Mouse (Mus musculus): ENCODE measurements around the gene Tmem163. TPM values are rescaled to one million over a fixed set of nuclear protein-coding genes. Genes with fewer than 3 reads are reported as not detected.

The Tmem163 gene
- polyA plus RNA-seq, 1 experiment from 2014 or later: 2.1 TPM

DNA sequence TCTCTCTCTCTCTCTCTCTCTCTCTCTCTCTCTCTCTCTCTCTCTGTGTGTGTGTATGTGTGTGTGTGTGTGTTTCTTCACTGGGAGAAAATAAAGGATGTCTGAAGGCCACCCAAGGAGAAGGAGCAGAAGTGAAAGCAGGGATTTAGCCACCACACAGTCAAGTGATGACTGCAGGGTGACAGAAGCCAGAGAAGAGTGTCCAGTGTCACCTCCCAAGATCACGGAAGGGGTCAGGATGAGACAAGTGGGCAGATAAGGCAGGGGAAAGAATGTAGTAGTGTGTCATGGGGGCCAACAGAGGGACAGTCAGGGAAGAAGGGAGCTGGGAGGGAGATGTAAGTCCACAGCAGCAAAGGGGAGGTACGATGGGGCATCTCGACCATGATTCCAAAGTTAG, 69.0 kb downstream of the Tmem163 start:
- H3K9me3 ChIP-seq (ENCODE audit: low read depth, low read length): no peaks in the 10 kb centered on the region
- H3K4me2 ChIP-seq: no peak overlapping the region
- DNase-seq: peak; percentile 62
- WGBS: 27% methylated on average over 3 of the region's 3 CpGs
- no peak for TF ChIP-seq CTCF (IDR thresholded peaks at IDR 0.05; ENCODE audit: low read depth)
- H3K4me3 ChIP-seq (ENCODE audit: low read depth, low read length): no peak overlapping the region
- H3K4me1 ChIP-seq (ENCODE audit: insufficient read depth): no peaks in the 10 kb centered on the region
- H3K36me3 ChIP-seq (ENCODE audit: insufficient read depth): no peaks in the 10 kb centered on the region
- no peaks in the 10 kb centered on the region for H3K27me3 ChIP-seq (ENCODE audit: insufficient read depth, low read length)
- no peak overlapping the region for H3K9ac ChIP-seq
- no peak overlapping the region for H3K27ac ChIP-seq (ENCODE audit: low read depth)
- ATAC-seq (ENCODE audit: insufficient read depth): peak; percentile 88

DNA sequence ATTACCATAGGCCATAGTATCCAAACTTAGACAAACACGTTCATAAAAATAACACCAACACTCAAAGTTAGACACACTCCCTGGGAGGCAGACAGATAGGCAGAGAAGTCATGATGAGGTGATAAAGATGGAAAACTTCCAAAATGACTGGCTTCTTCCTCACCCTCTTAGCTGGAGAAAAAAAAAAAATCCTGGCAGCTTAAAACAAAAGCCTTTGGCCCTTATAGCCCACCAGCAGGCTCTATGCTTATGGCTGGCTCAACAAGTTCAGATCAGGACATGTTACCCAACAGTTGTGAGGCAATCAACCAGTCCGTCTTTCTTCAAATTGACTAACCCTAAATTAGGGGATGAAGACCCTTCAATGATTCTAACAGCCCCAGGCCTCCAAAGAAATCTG, 69.5 kb downstream of the Tmem163 start:
- H3K27me3 ChIP-seq (ENCODE audit: insufficient read depth, low read length): no peaks in the 10 kb centered on the region
- no peak overlapping the region for H3K4me2 ChIP-seq
- no peak overlapping the region for H3K27ac ChIP-seq (ENCODE audit: low read depth)
- no peak overlapping the region for H3K4me3 ChIP-seq (ENCODE audit: low read depth, low read length)
- H3K4me1 ChIP-seq (ENCODE audit: insufficient read depth): no peaks in the 10 kb centered on the region
- DNase-seq (peak; percentile 88), ATAC-seq (ENCODE audit: insufficient read depth) (peak; percentile 90)
- H3K9ac ChIP-seq: no peak overlapping the region
- no peaks in the 10 kb centered on the region for H3K36me3 ChIP-seq (ENCODE audit: insufficient read depth)
- WGBS: 40% methylated on average over 2 of the region's 2 CpGs
- no peaks in the 10 kb centered on the region for H3K9me3 ChIP-seq (ENCODE audit: low read depth, low read length)
- no peak for TF ChIP-seq CTCF (IDR thresholded peaks at IDR 0.05; ENCODE audit: low read depth)

DNA sequence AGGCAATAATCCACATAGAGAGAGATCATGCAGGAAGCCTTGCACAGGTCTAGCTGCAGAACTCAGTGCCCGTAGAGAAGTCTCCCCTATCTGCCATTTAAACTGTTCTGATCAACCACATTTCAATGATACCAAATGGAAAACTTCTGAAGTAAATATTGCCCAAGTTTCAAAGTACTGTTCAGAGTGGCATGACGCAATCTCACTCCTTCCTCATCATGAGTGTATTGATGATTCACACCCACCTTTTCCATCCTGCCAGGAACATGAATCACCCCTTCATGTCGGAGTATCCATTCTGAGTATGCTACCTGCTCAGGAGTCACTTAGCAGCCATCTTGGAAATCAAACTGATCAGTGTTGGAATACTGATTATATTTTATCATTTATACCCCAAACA, 71.0 kb downstream of the Tmem163 start:
- Histone ChIP-seq H3K9me3 (ENCODE audit: low read depth, low read length) (no peaks in the 10 kb centered on the region), H3K9ac (no peak overlapping the region), H3K4me1 (ENCODE audit: insufficient read depth) (no peaks in the 10 kb centered on the region), H3K4me2 (no peak overlapping the region), H3K36me3 (ENCODE audit: insufficient read depth) (no peaks in the 10 kb centered on the region), H3K4me3 (ENCODE audit: low read depth, low read length) (no peak overlapping the region), H3K27me3 (ENCODE audit: insufficient read depth, low read length) (no peaks in the 10 kb centered on the region), H3K27ac (ENCODE audit: low read depth) (no peak overlapping the region)
- ATAC-seq (ENCODE audit: insufficient read depth) (no peak), DNase-seq (no peak)
- WGBS: 87% methylated on average over 3 of the region's 3 CpGs
- TF ChIP-seq CTCF (IDR thresholded peaks at IDR 0.05; ENCODE audit: low read depth): no peak

DNA sequence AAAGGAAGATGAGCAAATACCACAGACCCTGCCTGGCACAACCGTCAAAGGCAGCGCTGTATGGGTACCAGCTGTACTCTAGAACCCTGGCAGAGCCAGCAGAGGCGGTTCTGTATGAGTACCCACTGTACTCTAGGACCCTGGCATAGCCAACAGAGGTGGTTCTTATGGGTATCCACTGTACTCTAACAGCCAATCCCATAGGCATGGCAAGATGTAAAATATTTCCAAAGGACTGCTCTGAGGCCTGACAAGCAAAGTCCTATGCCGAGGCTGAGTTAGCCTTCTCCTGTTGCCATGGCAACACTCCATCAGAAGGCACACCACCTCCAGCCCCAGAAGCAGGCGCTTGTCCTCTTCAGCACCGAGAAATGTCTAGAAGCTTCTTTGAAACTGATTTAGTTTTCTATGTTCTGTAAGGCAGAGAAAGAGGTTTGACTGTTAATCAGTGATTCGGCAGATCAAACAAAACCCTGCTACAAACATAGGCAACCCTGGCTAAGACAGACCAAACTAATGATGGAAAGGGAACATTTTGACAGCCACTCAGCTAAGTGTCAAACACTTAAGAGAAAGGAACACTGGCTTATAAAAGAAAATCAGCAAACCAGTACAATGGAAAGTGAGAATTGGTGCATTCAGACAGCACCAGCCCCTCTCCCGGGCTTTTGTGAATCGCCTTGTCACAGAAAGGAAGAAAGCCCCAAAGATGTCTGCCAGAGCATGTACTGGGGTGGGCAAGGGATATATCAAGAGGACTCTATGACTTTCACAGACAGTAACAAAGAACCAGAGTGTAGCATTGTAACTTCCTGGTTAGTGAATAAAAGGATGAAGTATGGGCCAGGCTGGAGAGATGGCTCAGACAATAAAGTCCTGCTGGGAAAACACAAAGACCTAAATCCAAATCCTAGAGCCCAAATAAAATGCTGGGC, 75.4 kb downstream of the Tmem163 start:
- H3K9ac ChIP-seq: no peak overlapping the region
- no peak overlapping the region for H3K4me2 ChIP-seq
- no peak overlapping the region for H3K4me3 ChIP-seq (ENCODE audit: low read depth, low read length)
- no peaks in the 10 kb centered on the region for H3K9me3 ChIP-seq (ENCODE audit: low read depth, low read length)
- 53% methylated on average over 9 of the region's 9 CpGs for WGBS
- DNase-seq (peak; percentile 25), ATAC-seq (ENCODE audit: insufficient read depth) (peak; percentile 24; the same call in 1 of the 2 replicates)
- no peak overlapping the region for H3K27ac ChIP-seq (ENCODE audit: low read depth)
- no peaks in the 10 kb centered on the region for H3K27me3 ChIP-seq (ENCODE audit: insufficient read depth, low read length)
- no peaks in the 10 kb centered on the region for H3K4me1 ChIP-seq (ENCODE audit: insufficient read depth)
- H3K36me3 ChIP-seq (ENCODE audit: insufficient read depth): no peaks in the 10 kb centered on the region
- TF ChIP-seq CTCF (IDR thresholded peaks at IDR 0.05; ENCODE audit: low read depth): no peak

GRCm38 (mm10) chr1:127596143-127596542, 83.2 kb downstream of the Tmem163 start:
- Histone ChIP-seq H3K27me3 (ENCODE audit: insufficient read depth, low read length) (no peaks in the 10 kb centered on the region), H3K27ac (ENCODE audit: low read depth) (no peak overlapping the region), H3K9ac (no peak overlapping the region), H3K4me1 (ENCODE audit: insufficient read depth) (no peaks in the 10 kb centered on the region), H3K36me3 (ENCODE audit: insufficient read depth) (no peaks in the 10 kb centered on the region), H3K4me2 (no peak overlapping the region), H3K9me3 (ENCODE audit: low read depth, low read length) (no peaks in the 10 kb centered on the region), H3K4me3 (ENCODE audit: low read depth, low read length) (no peak overlapping the region)
- DNase-seq: no peak
- TF ChIP-seq CTCF (IDR thresholded peaks at IDR 0.05; ENCODE audit: low read depth): no peak
- ATAC-seq (ENCODE audit: insufficient read depth): no peak
- 73% methylated on average over 4 of the region's 4 CpGs for whole genome bisulfite sequencing

GRCm38 (mm10) chr1:127595735-127596134, 83.6 kb downstream of the Tmem163 start:
- WGBS: 33% methylated on average over 1 of the region's 1 CpGs
- no peak for DNase-seq
- Histone ChIP-seq H3K4me2 (no peak overlapping the region), H3K27me3 (ENCODE audit: insufficient read depth, low read length) (no peaks in the 10 kb centered on the region), H3K36me3 (ENCODE audit: insufficient read depth) (no peaks in the 10 kb centered on the region), H3K4me1 (ENCODE audit: insufficient read depth) (no peaks in the 10 kb centered on the region), H3K9ac (no peak overlapping the region), H3K4me3 (ENCODE audit: low read depth, low read length) (no peak overlapping the region), H3K9me3 (ENCODE audit: low read depth, low read length) (no peaks in the 10 kb centered on the region), H3K27ac (ENCODE audit: low read depth) (no peak overlapping the region)
- TF ChIP-seq CTCF (IDR thresholded peaks at IDR 0.05; ENCODE audit: low read depth): no peak
- no peak for ATAC-seq (ENCODE audit: insufficient read depth)

GRCm38 (mm10) chr1:127589542-127589941, 89.8 kb downstream of the Tmem163 start:
- WGBS: 57% methylated on average over 3 of the region's 3 CpGs
- Histone ChIP-seq H3K36me3 (ENCODE audit: insufficient read depth) (no peaks in the 10 kb centered on the region), H3K9me3 (ENCODE audit: low read depth, low read length) (no peaks in the 10 kb centered on the region), H3K9ac (no peak overlapping the region), H3K4me3 (ENCODE audit: low read depth, low read length) (no peak overlapping the region), H3K4me2 (no peak overlapping the region), H3K27me3 (ENCODE audit: insufficient read depth, low read length) (no peaks in the 10 kb centered on the region), H3K4me1 (ENCODE audit: insufficient read depth) (no peaks in the 10 kb centered on the region), H3K27ac (ENCODE audit: low read depth) (no peak overlapping the region)
- no peak for TF ChIP-seq CTCF (IDR thresholded peaks at IDR 0.05; ENCODE audit: low read depth)
- DNase-seq: no peak
- no peak for ATAC-seq (ENCODE audit: insufficient read depth)
